Mouse (Mus musculus) testis, adult 2 months (tissue): ENCODE measurements around the gene Slc22a23.

Source experiments
- CTCF ChIP-seq: fragments of 200-500 bp; IDR thresholded peaks from 2 replicates; pipeline ENCODE4 v1.5.1; 2012; ENCODE audit warnings: low read depth, mild to moderate bottlenecking, inconsistent platforms, low read length, moderate library complexity; ENCODE audit not compliant: control insufficient read depth, insufficient read depth, insufficient replicate concordance
- POLR2A ChIP-seq: fragments of 200-500 bp; IDR thresholded peaks from 2 replicates; pipeline ENCODE4 v1.6.1; 2012; ENCODE audit warnings: low read depth, mild to moderate bottlenecking, inconsistent platforms, low read length, moderate library complexity; ENCODE audit not compliant: control insufficient read depth

DNA sequence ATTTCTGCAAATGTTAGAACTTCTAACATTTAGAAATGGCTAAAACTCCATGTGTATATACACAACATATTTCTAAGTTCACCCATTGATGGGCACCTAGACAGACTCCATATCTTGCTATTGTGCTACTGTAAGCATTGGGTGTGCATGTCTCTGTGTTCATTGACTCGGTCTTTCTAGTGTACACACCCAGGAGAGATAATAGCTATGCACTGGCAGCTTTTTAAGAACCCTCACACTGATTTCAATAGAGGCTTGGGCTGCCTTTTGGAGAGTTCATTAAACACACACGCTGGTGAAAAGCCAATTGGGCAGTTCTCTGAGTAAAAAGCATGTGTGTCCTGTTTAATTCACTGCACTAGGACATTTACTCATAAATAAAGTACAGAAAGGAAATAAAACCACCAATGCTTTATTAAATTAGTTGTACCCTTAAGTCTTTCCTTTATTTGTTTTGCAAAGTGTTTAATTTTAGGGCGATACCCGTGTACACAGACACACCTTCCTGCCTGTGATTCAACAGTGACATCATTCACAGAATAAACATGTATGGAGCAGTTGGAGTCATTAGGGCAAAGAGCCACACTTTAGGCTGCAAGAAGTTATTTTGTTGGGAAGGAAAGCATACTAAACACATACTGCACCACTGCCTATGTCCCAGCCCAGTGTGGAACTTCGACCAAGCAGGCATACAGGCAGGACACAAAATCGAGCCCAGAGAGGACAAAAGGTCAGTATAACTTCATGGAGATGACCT lies 137.1 kb downstream of the Slc22a23 start:
- TF ChIP-seq CTCF (no peak), POLR2A (no peak)
